Mouse (Mus musculus) ES-Bruce4 (cell line): ENCODE results near the gene Lpcat3. TPM values are rescaled to one million over a fixed set of nuclear protein-coding genes. Genes with fewer than 3 reads are reported as not detected.

ENCODE experiments used
- H3K27ac ChIP-seq: 2 replicates; pipeline ENCODE4 v1.5.1; 2012; ENCODE audit warnings: low read length, inconsistent platforms; ENCODE audit not compliant: insufficient read depth
- H3K27me3 ChIP-seq: 2 replicates; pipeline ENCODE4 v1.6.1; 2012; ENCODE audit warnings: mild to moderate bottlenecking, low read length, inconsistent platforms; ENCODE audit not compliant: control insufficient read depth, poor library complexity, insufficient read depth, severe bottlenecking
- H3K36me3 ChIP-seq: 2 replicates; pipeline ENCODE4 v1.6.1; 2012; ENCODE audit warnings: inconsistent platforms, mild to moderate bottlenecking, low read length, moderate library complexity; ENCODE audit not compliant: control insufficient read depth, poor library complexity, insufficient read depth, severe bottlenecking
- H3K4me1 ChIP-seq: one replicate; pipeline ENCODE4 v1.8.1; 2011; ENCODE audit warnings: low read length; ENCODE audit not compliant: control insufficient read depth, insufficient read depth
- H3K4me3 ChIP-seq: 2 replicates; pipeline ENCODE4 v1.5.1; 2011; ENCODE audit warnings: low read depth, mild to moderate bottlenecking, low read length
- H3K9ac ChIP-seq: 2 replicates; pipeline ENCODE4 v1.6.1; 2012; ENCODE audit warnings: low read depth, mild to moderate bottlenecking, inconsistent platforms; ENCODE audit not compliant: poor library complexity, severe bottlenecking
- H3K9me3 ChIP-seq: replicated peaks from 2 replicates; pipeline ENCODE4 v1.6.1; 2012; ENCODE audit warnings: mild to moderate bottlenecking, low read length, inconsistent platforms; ENCODE audit not compliant: control insufficient read depth, poor library complexity, insufficient read depth, severe bottlenecking
- CTCF ChIP-seq: IDR thresholded peaks from one replicate; pipeline ENCODE4 v1.8.1; 2011; ENCODE audit warnings: low read depth, low read length
- EP300 ChIP-seq: IDR thresholded peaks from 2 replicates; pipeline ENCODE4 v1.6.1; 2011; ENCODE audit warnings: low read depth, low read length; ENCODE audit not compliant: insufficient read depth
- POLR2A ChIP-seq: IDR thresholded peaks from one replicate; pipeline ENCODE4 v1.8.1; 2011; ENCODE audit warnings: low read length; ENCODE audit not compliant: insufficient read depth
- polyA plus RNA-seq: library from polyadenylated mRNA; stranded (reverse); fragments of >200 nt; gene quantifications from 2 replicates; pipeline ENCODE4 v1.2.4, GENCODE M21; 2011; ENCODE audit warnings: low read depth; ENCODE audit not compliant: missing spikeins, insufficient read depth, insufficient read length

Lpcat3 gene
- polyA plus RNA-seq, 1 experiment, result 69.3 TPM

- no peak overlapping the region for H3K9ac ChIP-seq
- TF ChIP-seq EP300 (no peak), POLR2A (no peak), CTCF (no peak)
Observed at GRCm38 (mm10) chr6:124640041-124640440, 22.8 kb upstream of the Lpcat3 start.

GRCm38 (mm10) chr6:124640997-124641396, 21.8 kb upstream of the Lpcat3 start:
- H3K9ac ChIP-seq, result no peak overlapping the region
- H3K27me3 ChIP-seq, result no peaks in the 10 kb centered on the region
- no peak overlapping the region for H3K27ac ChIP-seq
- H3K4me3 ChIP-seq, result no peak overlapping the region
- H3K4me1 ChIP-seq, result no peaks in the 10 kb centered on the region
- H3K9me3 ChIP-seq, result no peaks in the 10 kb centered on the region
- no peaks in the 10 kb centered on the region for H3K36me3 ChIP-seq
- TF ChIP-seq POLR2A (no peak), CTCF (peak; percentile 65)

More at GRCm38 (mm10) chr6:124640041-124640440, 22.8 kb upstream of the Lpcat3 start:
- H3K36me3 ChIP-seq, result no peaks in the 10 kb centered on the region
- H3K27me3 ChIP-seq, result no peaks in the 10 kb centered on the region
- no peaks in the 10 kb centered on the region for H3K9me3 ChIP-seq
- H3K4me3 ChIP-seq, result no peak overlapping the region
- H3K27ac ChIP-seq, result no peak overlapping the region
- no peaks in the 10 kb centered on the region for H3K4me1 ChIP-seq

- no peaks in the 10 kb centered on the region for H3K4me1 ChIP-seq
- H3K9ac ChIP-seq, result no peak overlapping the region
- H3K27me3 ChIP-seq, result no peaks in the 10 kb centered on the region
- H3K27ac ChIP-seq, result no peak overlapping the region
- TF ChIP-seq EP300 (no peak), CTCF (no peak), POLR2A (no peak)
- no peaks in the 10 kb centered on the region for H3K9me3 ChIP-seq
- no peak overlapping the region for H3K4me3 ChIP-seq
- no peaks in the 10 kb centered on the region for H3K36me3 ChIP-seq
Observed at GRCm38 (mm10) chr6:124646394-124646793, 16.4 kb upstream of the Lpcat3 start.

GRCm38 (mm10) chr6:124655893-124656292, 6.9 kb upstream of the Lpcat3 start:
- Histone ChIP-seq H3K4me3 (no peak overlapping the region), H3K27me3 (no peaks in the 10 kb centered on the region; the same call in 1 of the 2 replicates), H3K27ac (no peak overlapping the region), H3K36me3 (no peaks in the 10 kb centered on the region), H3K9ac (no peak overlapping the region), H3K9me3 (peaks cover 8% of the 10 kb centered on the region), H3K4me1 (no peaks in the 10 kb centered on the region)
- TF ChIP-seq EP300 (no peak), CTCF (no peak), POLR2A (no peak)

- TF ChIP-seq CTCF, result no peak
- no peak for TF ChIP-seq POLR2A
- no peak for TF ChIP-seq EP300
- H3K36me3 ChIP-seq, result no peaks in the 10 kb centered on the region
- no peak overlapping the region for H3K27ac ChIP-seq
Observed at GRCm38 (mm10) chr6:124658067-124658466, 4.8 kb upstream of the Lpcat3 start.

GRCm38 (mm10) chr6:124661156-124661806, 1.5 kb upstream of the Lpcat3 start:
- no peak for TF ChIP-seq POLR2A
- TF ChIP-seq EP300, result no peak
- no peak for TF ChIP-seq CTCF
- Histone ChIP-seq H3K4me1 (no peaks in the 10 kb centered on the region), H3K9ac (peak overlapping the region; percentile 46; the same call in 1 of the 2 replicates), H3K4me3 (no peak overlapping the region), H3K9me3 (no peaks in the 10 kb centered on the region), H3K27me3 (no peaks in the 10 kb centered on the region), H3K27ac (no peak overlapping the region), H3K36me3 (no peaks in the 10 kb centered on the region)

More at GRCm38 (mm10) chr6:124658067-124658466, 4.8 kb upstream of the Lpcat3 start:
- Histone ChIP-seq H3K9me3 (peaks cover 4% of the 10 kb centered on the region), H3K27me3 (no peaks in the 10 kb centered on the region), H3K4me3 (no peak overlapping the region), H3K4me1 (no peaks in the 10 kb centered on the region), H3K9ac (no peak overlapping the region)
